Mouse (Mus musculus) liver, embryonic 14.5 days (tissue): ENCODE measurements at regions not wholly inside any gene's neighbourhood (a gene's known extent, or its start where the extent isn't known, plus 50 kb on each side); places are given as distances from the start of the nearest gene placed in this dataset.
"Not testable (repeated sequence)": the region's sequence is repeated elsewhere in the genome, so short reads cannot be mapped to it uniquely, and the experiment has no call there.

Source experiments
- ATAC-seq: fragments of 200-750 bp; cut with Nextera tagmentation; 2 replicates; pipeline ENCODE4 v1.8.0; 2017; ENCODE audit warnings: moderate number of reproducible peaks, mild to moderate bottlenecking, moderate library complexity; ENCODE audit not compliant: insufficient read depth
- DNase-seq, 3 experiments: peaks; one replicate each; pipeline ENCODE4 v3.0.0-alpha.2; 2012 to 2013; ENCODE audit warnings: low read depth in 3 of 3, low spot score in 3 of 3
- H3K27ac ChIP-seq: fragments of 300-500 bp; sonication (generic); 2 replicates; pipeline ENCODE4 v1.5.1; 2014; ENCODE audit warnings: moderate library complexity, mild to moderate bottlenecking, control low read depth, inconsistent platforms
- H3K27me3 ChIP-seq: fragments of 300-500 bp; sonication (generic); 2 replicates; pipeline ENCODE4 v1.6.1; 2014; ENCODE audit warnings: mild to moderate bottlenecking, low read length, moderate library complexity; ENCODE audit not compliant: control insufficient read depth, insufficient read depth
- H3K36me3 ChIP-seq: fragments of 300-500 bp; sonication (generic); replicated peaks from 2 replicates; pipeline ENCODE4 v1.6.1; 2014; ENCODE audit warnings: low read depth; ENCODE audit not compliant: control insufficient read depth, insufficient read depth
- H3K4me1 ChIP-seq, 2 experiments: fragments of 200-500 bp in 1 of 2; fragments of 300-500 bp in 1 of 2; sonication (generic) in 1 of 2; replicated peaks; 2 replicates each; pipeline ENCODE4 v1.6.1; 2012 to 2014; ENCODE audit warnings: antibody characterized with exemption in 1 of 2, inconsistent platforms in 1 of 2, low read length in 1 of 2; ENCODE audit not compliant: control insufficient read depth in 2 of 2, insufficient read depth in 2 of 2
- H3K4me2 ChIP-seq: fragments of 300-500 bp; sonication (generic); 2 replicates; pipeline ENCODE4 v1.6.1; 2014; ENCODE audit warnings: low read depth, mild to moderate bottlenecking, control low read depth, moderate library complexity
- H3K4me3 ChIP-seq, 2 experiments: fragments of 200-500 bp in 1 of 2; fragments of 300-500 bp in 1 of 2; sonication (generic) in 1 of 2; 2 replicates each; pipeline ENCODE4 v1.5.1; 2012 to 2014; ENCODE audit warnings: low read depth in 2 of 2, low read length in 2 of 2, mild to moderate bottlenecking in 2 of 2, control low read depth in 1 of 2, inconsistent platforms in 1 of 2, moderate library complexity in 1 of 2; ENCODE audit not compliant: insufficient read depth in 1 of 2
- H3K9ac ChIP-seq: fragments of 300-500 bp; sonication (generic); replicated peaks from 2 replicates; pipeline ENCODE4 v1.6.1; 2014; ENCODE audit warnings: mild to moderate bottlenecking, control low read depth, moderate library complexity
- H3K9me3 ChIP-seq: fragments of 300-500 bp; sonication (generic); 2 replicates; pipeline ENCODE4 v1.6.1; 2016; ENCODE audit warnings: low read length, mixed read lengths; ENCODE audit not compliant: control insufficient read depth
- CTCF ChIP-seq: IDR thresholded peaks from 2 replicates; pipeline ENCODE4 v1.5.1; 2016; ENCODE audit warnings: antibody characterized with exemption, low read depth, control low read depth
- EP300 ChIP-seq: IDR thresholded peaks from 2 replicates; pipeline ENCODE4 v1.6.1; 2016; ENCODE audit warnings: antibody characterized with exemption, low read depth
- WGBS: fragments of 180-500 bp; shearing (Covaris S2); extraction: QIAGEN DNeasy Blood & Tissue Kit; methylation state at CpG from one replicate; pipeline ENCODE4 v1.1.7; 2014; ENCODE audit not compliant: insufficient replicate concordance; 5-methylcytosine and 5-hydroxymethylcytosine counted together

GRCm38 (mm10) chr3:121588737-121589493 lies 56.7 kb upstream of the Slc44a3 start:
- no peak overlapping the region for H3K9ac ChIP-seq
- no peak overlapping the region for H3K4me3 ChIP-seq
- ATAC-seq, result no peak
- H3K9me3 ChIP-seq, result no peaks in the 10 kb centered on the region
- H3K27me3 ChIP-seq, result no peaks in the 10 kb centered on the region
- H3K4me1 ChIP-seq, result no peaks in the 10 kb centered on the region
- H3K36me3 ChIP-seq, result no peaks in the 10 kb centered on the region
- H3K27ac ChIP-seq, result no peak overlapping the region
- H3K4me2 ChIP-seq, result no peak overlapping the region
- no peak for TF ChIP-seq CTCF
- TF ChIP-seq EP300, result no peak
- WGBS, result 44% methylated on average over 14 of the region's 14 CpGs
- no peak for DNase-seq

- no peaks in the 10 kb centered on the region for H3K36me3 ChIP-seq
- 73% methylated on average over 5 of the region's 5 CpGs for WGBS
- H3K9ac ChIP-seq, result no peak overlapping the region
- no peak overlapping the region for H3K27ac ChIP-seq
- TF ChIP-seq CTCF (no peak), EP300 (no peak)
- H3K9me3 ChIP-seq, result no peaks in the 10 kb centered on the region
- DNase-seq (no peak), ATAC-seq (no peak)
- no peaks in the 10 kb centered on the region for H3K27me3 ChIP-seq
- no peak overlapping the region for H3K4me3 ChIP-seq
- no peaks in the 10 kb centered on the region for H3K4me1 ChIP-seq
- no peak overlapping the region for H3K4me2 ChIP-seq
Observed at GRCm38 (mm10) chr3:121585306-121585705, 53.1 kb upstream of the Slc44a3 start.

- DNase-seq (no peak), ATAC-seq (no peak)
- H3K27ac ChIP-seq, result no peak overlapping the region
- no peaks in the 10 kb centered on the region for H3K36me3 ChIP-seq
- H3K9me3 ChIP-seq, result no peaks in the 10 kb centered on the region
- TF ChIP-seq EP300 (no peak), CTCF (no peak)
- WGBS, result 67% methylated on average over 5 of the region's 5 CpGs
- H3K4me1 ChIP-seq, result no peaks in the 10 kb centered on the region
- H3K9ac ChIP-seq, result no peak overlapping the region
- no peak overlapping the region for H3K4me2 ChIP-seq
- no peak overlapping the region for H3K4me3 ChIP-seq
- no peaks in the 10 kb centered on the region for H3K27me3 ChIP-seq
Observed at GRCm38 (mm10) chr3:121584736-121585151, 52.5 kb upstream of the Slc44a3 start.

GRCm38 (mm10) chr3:121584317-121584716 lies 52.1 kb upstream of the Slc44a3 start:
- no peak for DNase-seq
- Histone ChIP-seq H3K9me3 (no peaks in the 10 kb centered on the region), H3K4me2 (no peak overlapping the region), H3K36me3 (no peaks in the 10 kb centered on the region), H3K27me3 (no peaks in the 10 kb centered on the region), H3K4me1 (no peaks in the 10 kb centered on the region), H3K4me3 (no peak overlapping the region), H3K27ac (no peak overlapping the region), H3K9ac (no peak overlapping the region)
- no peak for TF ChIP-seq CTCF
- TF ChIP-seq EP300, result no peak
- ATAC-seq, result no peak

- H3K4me3 ChIP-seq, H3K4me1 ChIP-seq, ATAC-seq, H3K27ac ChIP-seq, H3K4me2 ChIP-seq, H3K9ac ChIP-seq, H3K27me3 ChIP-seq, H3K36me3 ChIP-seq, DNase-seq, H3K9me3 ChIP-seq: not testable (repeated sequence)
- WGBS, result 53% methylated on average over 4 of the region's 4 CpGs
Observed at GRCm38 (mm10) chr3:121582711-121583110, 50.5 kb upstream of the Slc44a3 start.
